Mouse (Mus musculus): ENCODE measurements around the gene Zfp276. TPM values are rescaled to one million over a fixed set of nuclear protein-coding genes. Genes with fewer than 3 reads are reported as not detected.

Zfp276 gene
- polyA plus RNA-seq, 1 experiment from 2014 or later: 14.5 TPM

DNA sequence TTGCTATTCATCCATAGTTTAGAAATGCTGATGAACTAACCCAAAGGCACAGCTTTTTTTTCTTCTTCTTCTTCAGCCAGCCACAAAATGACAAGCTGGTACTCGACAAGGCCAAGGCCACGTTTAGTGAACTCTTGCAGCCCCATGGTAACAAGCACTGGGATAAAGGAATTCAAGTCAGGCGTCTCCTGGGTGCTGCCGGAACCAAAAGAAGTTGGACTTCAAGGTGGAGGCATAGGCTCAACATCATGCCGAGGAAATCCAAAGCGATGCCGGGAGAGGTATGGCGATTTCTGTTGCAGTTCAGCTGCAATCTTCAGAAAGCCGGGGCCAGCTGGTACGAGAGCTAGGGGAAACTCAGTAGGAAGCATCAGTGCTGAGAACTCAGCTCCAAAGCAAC, 14.6 kb upstream of the Zfp276 start:
- DNase-seq (ENCODE audit: low spot score) (no peak), ATAC-seq (replicated peaks; ENCODE audit: insufficient number of reproducible peaks, low FRiP score, low TSS enrichment, low read depth) (no peak)
- H3K36me3 ChIP-seq (replicated peaks; ENCODE audit: control insufficient read depth, insufficient read depth, low read depth, low read length): no peaks in the 10 kb centered on the region
- H3K4me3 ChIP-seq (ENCODE audit: low read depth, low read length): no peak overlapping the region
- H3K4me1 ChIP-seq (ENCODE audit: control insufficient read depth, insufficient read depth, low read length): no peaks in the 10 kb centered on the region
- no peak overlapping the region for H3K9ac ChIP-seq (replicated peaks; ENCODE audit: low read length)
- peaks cover 9% of the 10 kb centered on the region for H3K27me3 ChIP-seq (ENCODE audit: control insufficient read depth, insufficient read depth, low read length)
- 87% methylated on average over 10 of the region's 10 CpGs for WGBS
- no peak overlapping the region for H3K4me2 ChIP-seq (ENCODE audit: low read depth, low read length)
- no peaks in the 10 kb centered on the region for H3K9me3 ChIP-seq (replicated peaks; ENCODE audit: control insufficient read depth, low read length)
- H3K27ac ChIP-seq (replicated peaks; ENCODE audit: low read depth, low read length): no peak overlapping the region

DNA sequence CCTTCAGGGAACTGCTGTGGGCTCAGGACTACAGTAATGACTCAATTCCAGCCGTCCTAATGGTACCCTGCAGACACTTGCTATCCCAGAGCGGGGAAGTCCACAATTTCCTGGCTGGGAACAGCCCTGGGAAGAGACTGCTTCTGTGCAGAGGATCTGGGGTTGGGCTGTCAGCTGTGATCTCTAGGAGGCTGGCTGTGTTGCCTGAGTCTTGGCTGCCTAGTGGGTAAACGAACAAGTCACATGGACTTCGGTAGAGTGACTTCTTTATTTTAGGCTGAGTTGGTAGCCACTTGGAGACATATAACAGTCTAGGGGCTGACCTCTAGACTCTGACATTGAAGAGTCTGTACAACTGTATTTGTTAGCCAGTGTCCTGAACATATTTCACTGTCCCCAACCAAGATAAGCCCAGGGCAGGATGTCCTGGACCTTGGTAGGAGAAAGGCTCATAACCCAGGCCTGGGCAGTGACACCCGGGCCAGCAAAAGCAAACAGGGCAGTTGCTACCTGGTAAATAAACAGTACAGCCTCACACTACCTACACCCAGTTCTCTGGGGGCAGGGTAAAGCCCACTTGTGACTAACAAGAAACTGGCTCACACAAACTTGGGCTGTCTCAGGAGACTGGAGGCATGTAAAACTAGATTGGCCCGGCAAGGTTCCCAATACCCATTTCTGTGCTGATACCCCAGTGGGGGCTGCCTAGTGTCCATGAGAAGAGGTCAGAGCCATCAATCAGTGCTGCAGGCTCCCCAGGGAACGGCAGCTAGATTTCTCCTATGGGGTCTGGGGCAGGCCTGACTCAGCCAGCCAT, 11.7 kb upstream of the Zfp276 start:
- ATAC-seq (replicated peaks; ENCODE audit: insufficient number of reproducible peaks, low FRiP score, low TSS enrichment, low read depth) (no peak), DNase-seq (ENCODE audit: low spot score) (no peak)
- H3K9ac ChIP-seq (replicated peaks; ENCODE audit: low read length): no peak overlapping the region
- no peaks in the 10 kb centered on the region for H3K27me3 ChIP-seq (ENCODE audit: control insufficient read depth, insufficient read depth, low read length)
- no peaks in the 10 kb centered on the region for H3K4me1 ChIP-seq (ENCODE audit: control insufficient read depth, insufficient read depth, low read length)
- no peak overlapping the region for H3K4me3 ChIP-seq (ENCODE audit: low read depth, low read length)
- H3K9me3 ChIP-seq (replicated peaks; ENCODE audit: control insufficient read depth, low read length): no peaks in the 10 kb centered on the region
- no peak overlapping the region for H3K4me2 ChIP-seq (ENCODE audit: low read depth, low read length)
- 90% methylated on average over 7 of the region's 7 CpGs for WGBS
- H3K36me3 ChIP-seq (replicated peaks; ENCODE audit: control insufficient read depth, insufficient read depth, low read depth, low read length): peaks cover 5% of the 10 kb centered on the region
- no peak overlapping the region for H3K27ac ChIP-seq (replicated peaks; ENCODE audit: low read depth, low read length)

DNA sequence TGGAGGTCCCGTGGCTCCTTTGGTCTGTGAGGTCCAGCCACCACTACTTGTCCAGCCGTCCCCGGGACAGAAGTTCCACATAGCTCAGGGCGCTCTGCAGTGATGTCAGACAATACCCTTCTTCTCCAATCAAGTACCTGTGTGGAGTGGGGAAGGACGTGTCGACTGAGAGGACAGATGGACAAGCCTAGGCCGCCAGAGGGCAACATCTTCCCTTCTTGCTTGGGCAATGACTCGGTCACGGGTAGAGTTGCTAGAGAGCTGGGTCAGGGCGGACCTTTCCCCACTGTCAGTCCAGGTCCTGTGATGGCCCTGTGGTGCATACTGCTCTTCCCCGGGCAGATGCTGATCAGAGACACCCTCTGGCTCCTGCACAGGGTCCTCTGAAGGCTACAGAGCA, 10.9 kb upstream of the Zfp276 start:
- no peak overlapping the region for H3K4me3 ChIP-seq (ENCODE audit: low read depth, low read length)
- no peak overlapping the region for H3K4me2 ChIP-seq (ENCODE audit: low read depth, low read length)
- no peaks in the 10 kb centered on the region for H3K9me3 ChIP-seq (replicated peaks; ENCODE audit: control insufficient read depth, low read length)
- H3K4me1 ChIP-seq (ENCODE audit: control insufficient read depth, insufficient read depth, low read length): no peaks in the 10 kb centered on the region
- no peak overlapping the region for H3K9ac ChIP-seq (replicated peaks; ENCODE audit: low read length)
- no peaks in the 10 kb centered on the region for H3K27me3 ChIP-seq (ENCODE audit: control insufficient read depth, insufficient read depth, low read length)
- WGBS: 67% methylated on average over 11 of the region's 11 CpGs
- DNase-seq (ENCODE audit: low spot score): no peak
- no peak overlapping the region for H3K27ac ChIP-seq (replicated peaks; ENCODE audit: low read depth, low read length)
- peaks cover 5% of the 10 kb centered on the region for H3K36me3 ChIP-seq (replicated peaks; ENCODE audit: control insufficient read depth, insufficient read depth, low read depth, low read length)
- no peak for ATAC-seq (replicated peaks; ENCODE audit: insufficient number of reproducible peaks, low FRiP score, low TSS enrichment, low read depth)

DNA sequence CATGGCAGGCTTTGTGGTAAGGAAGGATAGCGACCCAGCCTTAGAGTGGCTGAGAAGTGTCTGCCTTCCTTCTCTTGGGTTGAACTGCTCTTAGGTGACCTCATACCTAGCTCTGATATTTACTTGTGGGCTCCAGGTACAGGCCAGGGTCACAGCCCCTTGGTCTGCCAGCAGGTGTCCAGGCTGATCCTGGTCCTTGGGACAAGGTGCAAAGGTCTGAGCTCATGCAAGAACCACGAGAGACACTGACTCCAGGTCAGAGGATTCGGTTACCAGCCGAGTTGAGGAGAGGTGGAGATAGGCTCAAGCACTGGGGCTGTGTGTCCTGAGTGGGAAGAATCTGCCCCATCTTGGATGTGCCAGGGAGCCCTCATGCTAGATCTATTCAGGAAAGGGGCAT, 9.6 kb upstream of the Zfp276 start:
- Histone ChIP-seq H3K9me3 (replicated peaks; ENCODE audit: control insufficient read depth, low read length) (no peaks in the 10 kb centered on the region), H3K36me3 (replicated peaks; ENCODE audit: control insufficient read depth, insufficient read depth, low read depth, low read length) (peaks cover 5% of the 10 kb centered on the region)

DNA sequence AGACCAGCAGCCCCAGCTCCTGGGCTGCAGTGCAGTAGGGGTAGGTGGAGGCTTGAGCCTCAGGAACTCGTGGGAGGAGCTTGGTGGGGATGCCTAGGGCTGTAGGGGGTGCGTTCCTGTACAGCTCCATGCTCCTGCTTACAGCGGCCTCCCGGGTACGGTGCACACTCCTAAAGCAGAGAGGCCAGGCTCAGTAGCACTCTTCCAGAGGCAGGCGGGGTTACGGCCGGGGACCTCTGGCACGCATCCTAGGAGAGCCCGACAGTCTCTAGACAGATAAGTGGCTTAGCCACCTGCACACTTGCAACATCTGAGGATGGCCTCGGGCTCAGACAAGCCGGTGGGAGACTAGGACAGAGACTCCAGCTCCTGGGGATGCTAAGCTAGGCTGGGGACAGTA, 8.5 kb upstream of the Zfp276 start:
- peaks cover 5% of the 10 kb centered on the region for H3K36me3 ChIP-seq (replicated peaks; ENCODE audit: control insufficient read depth, insufficient read depth, low read depth, low read length)
- 90% methylated on average over 12 of the region's 12 CpGs for WGBS
- no peak overlapping the region for H3K9ac ChIP-seq (replicated peaks; ENCODE audit: low read length)
- H3K27me3 ChIP-seq (ENCODE audit: control insufficient read depth, insufficient read depth, low read length): no peaks in the 10 kb centered on the region
- no peaks in the 10 kb centered on the region for H3K9me3 ChIP-seq (replicated peaks; ENCODE audit: control insufficient read depth, low read length)
- H3K4me3 ChIP-seq (ENCODE audit: low read depth, low read length): no peak overlapping the region
- H3K27ac ChIP-seq (replicated peaks; ENCODE audit: low read depth, low read length): no peak overlapping the region
- H3K4me2 ChIP-seq (ENCODE audit: low read depth, low read length): no peak overlapping the region
- ATAC-seq (replicated peaks; ENCODE audit: insufficient number of reproducible peaks, low FRiP score, low TSS enrichment, low read depth) (no peak), DNase-seq (ENCODE audit: low spot score) (no peak)
- H3K4me1 ChIP-seq (ENCODE audit: control insufficient read depth, insufficient read depth, low read length): no peaks in the 10 kb centered on the region

More for the DNA sequence above, 9.6 kb upstream of the Zfp276 start:
- no peak for DNase-seq (ENCODE audit: low spot score)
- WGBS: 93% methylated on average over 4 of the region's 4 CpGs
- Histone ChIP-seq H3K27me3 (ENCODE audit: control insufficient read depth, insufficient read depth, low read length) (no peaks in the 10 kb centered on the region), H3K4me2 (ENCODE audit: low read depth, low read length) (no peak overlapping the region), H3K27ac (replicated peaks; ENCODE audit: low read depth, low read length) (no peak overlapping the region), H3K4me1 (ENCODE audit: control insufficient read depth, insufficient read depth, low read length) (no peaks in the 10 kb centered on the region), H3K4me3 (ENCODE audit: low read depth, low read length) (no peak overlapping the region), H3K9ac (replicated peaks; ENCODE audit: low read length) (no peak overlapping the region)
- no peak for ATAC-seq (replicated peaks; ENCODE audit: insufficient number of reproducible peaks, low FRiP score, low TSS enrichment, low read depth)

DNA sequence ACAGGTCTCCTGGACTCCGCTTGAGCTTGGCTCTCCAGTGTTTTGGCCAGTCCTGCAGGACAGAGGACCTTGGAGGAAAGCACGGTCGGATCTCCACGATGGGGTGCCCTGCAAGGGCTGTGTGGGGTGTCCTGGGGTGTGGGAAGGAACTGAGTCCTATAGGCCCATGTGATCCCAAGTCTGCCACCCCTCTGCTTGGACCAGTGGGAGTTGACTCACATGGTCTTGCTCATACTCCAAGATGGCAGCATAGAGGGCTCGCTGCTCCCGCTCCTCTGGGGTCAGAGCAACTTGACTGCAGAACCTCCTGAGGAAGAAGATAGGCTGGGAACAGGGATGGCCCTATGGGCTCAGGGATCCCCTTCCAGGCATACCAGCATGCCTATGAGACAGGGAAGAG, 6.2 kb upstream of the Zfp276 start:
- Histone ChIP-seq H3K4me1 (ENCODE audit: control insufficient read depth, insufficient read depth, low read length) (no peaks in the 10 kb centered on the region), H3K27ac (replicated peaks; ENCODE audit: low read depth, low read length) (no peak overlapping the region), H3K27me3 (ENCODE audit: control insufficient read depth, insufficient read depth, low read length) (no peaks in the 10 kb centered on the region), H3K36me3 (replicated peaks; ENCODE audit: control insufficient read depth, insufficient read depth, low read depth, low read length) (peaks cover 5% of the 10 kb centered on the region), H3K9ac (replicated peaks; ENCODE audit: low read length) (no peak overlapping the region), H3K4me2 (ENCODE audit: low read depth, low read length) (no peak overlapping the region), H3K4me3 (ENCODE audit: low read depth, low read length) (no peak overlapping the region), H3K9me3 (replicated peaks; ENCODE audit: control insufficient read depth, low read length) (no peaks in the 10 kb centered on the region)
- ATAC-seq (replicated peaks; ENCODE audit: insufficient number of reproducible peaks, low FRiP score, low TSS enrichment, low read depth) (no peak), DNase-seq (ENCODE audit: low spot score) (no peak)
- WGBS: 100% methylated on average over 6 of the region's 6 CpGs

DNA sequence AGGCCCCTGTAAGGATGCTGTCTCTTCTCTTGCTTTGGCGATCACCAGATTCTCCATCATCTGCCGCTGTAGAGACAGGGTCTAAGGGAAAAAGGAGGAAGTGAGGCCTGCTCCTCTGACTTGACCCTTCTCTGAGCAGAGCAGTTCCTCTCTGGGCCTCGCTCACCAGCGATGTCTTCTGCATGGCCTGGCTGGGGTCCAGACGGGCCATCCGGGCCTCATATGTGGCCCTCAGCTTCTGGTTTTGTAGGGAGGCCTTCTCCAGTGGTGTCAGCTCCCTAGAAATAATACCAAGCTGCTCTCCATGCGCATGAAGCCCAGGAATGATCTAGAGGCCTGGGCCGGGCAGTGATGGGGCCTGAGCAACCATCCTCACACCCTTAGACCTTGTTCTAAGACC, 5.4 kb upstream of the Zfp276 start:
- Histone ChIP-seq H3K27me3 (ENCODE audit: control insufficient read depth, insufficient read depth, low read length) (no peaks in the 10 kb centered on the region), H3K36me3 (replicated peaks; ENCODE audit: control insufficient read depth, insufficient read depth, low read depth, low read length) (peaks cover 5% of the 10 kb centered on the region), H3K4me2 (ENCODE audit: low read depth, low read length) (no peak overlapping the region), H3K27ac (replicated peaks; ENCODE audit: low read depth, low read length) (no peak overlapping the region), H3K4me1 (ENCODE audit: control insufficient read depth, insufficient read depth, low read length) (no peaks in the 10 kb centered on the region), H3K4me3 (ENCODE audit: low read depth, low read length) (no peak overlapping the region), H3K9ac (replicated peaks; ENCODE audit: low read length) (no peak overlapping the region), H3K9me3 (replicated peaks; ENCODE audit: control insufficient read depth, low read length) (no peaks in the 10 kb centered on the region)
- DNase-seq (ENCODE audit: low spot score): no peak
- WGBS: 96% methylated on average over 8 of the region's 8 CpGs
- ATAC-seq (replicated peaks; ENCODE audit: insufficient number of reproducible peaks, low FRiP score, low TSS enrichment, low read depth): no peak

DNA sequence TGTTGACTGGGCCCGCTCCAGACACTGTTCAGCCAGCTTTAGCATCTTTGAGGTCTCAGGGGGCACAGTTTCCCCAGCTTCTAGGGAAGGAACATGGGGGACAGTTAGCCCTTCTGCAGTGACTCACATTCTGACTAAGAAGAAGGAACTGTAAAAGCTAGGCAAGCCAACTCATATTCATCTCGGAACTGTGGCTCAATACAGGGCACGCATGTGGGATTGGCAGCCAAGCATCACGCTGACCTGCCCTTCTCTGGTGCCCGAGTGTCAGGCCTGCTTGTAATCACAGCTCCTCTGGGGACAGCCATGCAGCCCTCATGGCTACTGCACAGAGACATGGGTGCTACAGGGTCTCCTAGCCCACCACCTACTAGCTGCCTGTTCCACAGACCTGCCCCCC, 3.1 kb upstream of the Zfp276 start:
- H3K4me3 ChIP-seq (ENCODE audit: low read depth, low read length): no peak overlapping the region
- no peak overlapping the region for H3K27ac ChIP-seq (replicated peaks; ENCODE audit: low read depth, low read length)
- WGBS: 92% methylated on average over 5 of the region's 5 CpGs
- no peak overlapping the region for H3K4me2 ChIP-seq (ENCODE audit: low read depth, low read length)
- no peaks in the 10 kb centered on the region for H3K27me3 ChIP-seq (ENCODE audit: control insufficient read depth, insufficient read depth, low read length)
- H3K4me1 ChIP-seq (ENCODE audit: control insufficient read depth, insufficient read depth, low read length): peaks cover 4% of the 10 kb centered on the region; the same call in 1 of the 2 replicates
- H3K9me3 ChIP-seq (replicated peaks; ENCODE audit: control insufficient read depth, low read length): no peaks in the 10 kb centered on the region
- ATAC-seq (replicated peaks; ENCODE audit: insufficient number of reproducible peaks, low FRiP score, low TSS enrichment, low read depth) (no peak), DNase-seq (ENCODE audit: low spot score) (no peak)
- H3K9ac ChIP-seq (replicated peaks; ENCODE audit: low read length): no peak overlapping the region
- peaks cover under 1% of the 10 kb centered on the region; the same call in 1 of the 2 replicates for H3K36me3 ChIP-seq (replicated peaks; ENCODE audit: control insufficient read depth, insufficient read depth, low read depth, low read length)
